Mouse (Mus musculus): ENCODE measurements around the gene Podnl1.

The Podnl1 gene

DNA sequence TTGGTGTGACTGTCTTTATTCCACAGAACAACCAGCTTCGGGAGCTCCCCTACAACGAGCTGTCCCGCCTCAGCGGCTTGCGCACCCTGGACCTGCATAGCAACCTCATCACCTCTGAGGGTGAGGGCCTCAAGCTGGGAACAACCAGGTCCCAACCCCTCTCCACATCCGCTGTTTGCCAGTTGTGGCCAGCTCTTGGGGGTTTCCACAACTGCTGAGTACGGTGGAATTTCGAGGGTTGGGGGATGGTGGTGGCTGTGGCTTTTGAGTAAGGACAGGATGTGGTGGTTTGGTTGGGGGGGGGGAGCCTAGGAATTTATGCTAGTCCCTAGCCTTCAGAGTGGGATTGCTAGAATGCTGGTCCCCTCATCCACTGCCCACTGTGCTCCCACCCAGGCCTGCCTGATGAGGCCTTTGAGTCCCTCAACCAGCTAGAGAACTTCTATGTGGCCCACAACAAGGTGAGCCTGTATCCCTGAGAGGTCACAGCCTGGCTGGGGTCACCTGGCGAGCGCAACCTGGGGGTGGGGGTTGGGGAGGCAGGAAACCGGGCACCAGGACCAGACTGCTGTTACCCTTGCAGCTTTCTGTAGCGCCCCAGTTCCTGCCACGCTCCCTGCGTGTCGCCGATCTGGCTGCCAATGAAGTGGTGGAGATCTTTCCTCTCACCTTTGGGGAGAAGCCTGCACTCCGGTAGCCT is 1.6 kb downstream of the Podnl1 start:
- DNase-seq (ENCODE audit: low read depth, low spot score), result no peak

DNA sequence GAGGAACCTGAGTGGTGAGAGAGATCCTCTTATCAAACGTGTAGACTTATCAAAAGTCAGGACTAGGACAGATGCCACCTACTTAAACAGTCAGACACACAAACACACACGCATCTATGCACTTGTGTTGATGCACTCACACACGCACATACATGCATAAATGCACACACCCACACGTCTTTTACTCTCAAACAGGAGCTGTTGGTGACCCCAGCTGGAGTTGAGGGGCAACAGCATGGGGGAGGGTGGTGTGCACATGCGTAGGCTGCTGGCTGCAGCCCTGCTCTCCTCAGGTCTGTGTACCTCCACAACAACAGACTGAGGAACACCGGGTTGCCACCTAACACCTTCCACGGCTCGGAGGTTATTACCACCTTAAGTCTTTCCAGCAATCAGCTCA is 2.5 kb downstream of the Podnl1 start:
- DNase-seq (ENCODE audit: low read depth, low spot score), result no peak

- peak; percentile 58 for DNase-seq (ENCODE audit: low read depth, low spot score)
Observed at GRCm38 (mm10) chr8:84130806-84131205, 5.0 kb downstream of the Podnl1 start.

- no peak for DNase-seq (ENCODE audit: low read depth, low spot score)
Observed at GRCm38 (mm10) chr8:84132225-84132624, 6.4 kb downstream of the Podnl1 start.

DNA sequence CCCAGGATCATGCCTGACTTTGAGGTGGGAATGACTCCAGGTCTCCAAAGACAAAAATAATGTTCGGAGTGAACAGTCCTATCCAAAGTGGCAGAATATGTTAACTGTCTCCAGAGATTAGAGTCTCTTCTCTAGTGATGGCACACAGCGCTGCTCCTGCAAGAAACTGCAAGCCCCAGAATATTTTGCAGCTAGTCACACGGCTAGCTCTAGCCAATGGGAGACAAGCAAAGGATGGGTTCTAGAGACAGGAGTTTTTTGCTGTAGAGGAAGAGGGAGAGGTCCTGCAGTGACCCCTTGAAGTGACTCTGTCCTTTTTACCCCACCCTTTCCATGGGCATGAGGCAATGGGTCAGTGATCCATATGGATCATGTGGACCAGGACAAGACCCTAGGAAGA is 12.1 kb downstream of the Podnl1 start:
- peak; percentile 66 for DNase-seq (ENCODE audit: low read depth, low spot score)

- DNase-seq (ENCODE audit: low read depth, low spot score), result no peak
Observed at GRCm38 (mm10) chr8:84140838-84141237, 15.0 kb downstream of the Podnl1 start.

- no peak for DNase-seq (ENCODE audit: low read depth, low spot score)
Observed at GRCm38 (mm10) chr8:84144636-84145245, 19.0 kb downstream of the Podnl1 start.

DNA sequence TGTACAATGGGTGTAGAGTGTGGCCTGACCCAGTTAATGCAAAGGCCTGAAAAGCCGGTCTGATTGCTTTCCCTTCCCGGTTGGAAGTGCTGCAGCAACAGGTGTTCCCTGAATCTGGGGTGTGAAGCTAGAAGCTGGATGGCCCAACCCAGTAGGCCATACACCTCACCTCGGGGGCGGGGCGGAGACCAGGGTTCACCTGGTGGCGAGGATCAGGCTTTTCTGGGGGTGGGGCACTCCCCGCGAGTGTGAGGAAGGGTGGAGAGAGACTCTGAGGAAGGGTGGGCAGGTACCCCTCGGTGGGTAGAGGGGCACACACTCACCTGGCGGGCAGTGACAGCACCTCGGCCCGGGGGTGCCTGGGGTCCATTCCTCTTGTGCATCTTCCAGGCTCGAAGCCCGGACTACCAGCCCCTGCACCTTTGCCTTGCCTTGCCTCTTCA is 21.6 kb downstream of the Podnl1 start:
- DNase-seq (ENCODE audit: low read depth, low spot score), result peak; percentile 57

DNA sequence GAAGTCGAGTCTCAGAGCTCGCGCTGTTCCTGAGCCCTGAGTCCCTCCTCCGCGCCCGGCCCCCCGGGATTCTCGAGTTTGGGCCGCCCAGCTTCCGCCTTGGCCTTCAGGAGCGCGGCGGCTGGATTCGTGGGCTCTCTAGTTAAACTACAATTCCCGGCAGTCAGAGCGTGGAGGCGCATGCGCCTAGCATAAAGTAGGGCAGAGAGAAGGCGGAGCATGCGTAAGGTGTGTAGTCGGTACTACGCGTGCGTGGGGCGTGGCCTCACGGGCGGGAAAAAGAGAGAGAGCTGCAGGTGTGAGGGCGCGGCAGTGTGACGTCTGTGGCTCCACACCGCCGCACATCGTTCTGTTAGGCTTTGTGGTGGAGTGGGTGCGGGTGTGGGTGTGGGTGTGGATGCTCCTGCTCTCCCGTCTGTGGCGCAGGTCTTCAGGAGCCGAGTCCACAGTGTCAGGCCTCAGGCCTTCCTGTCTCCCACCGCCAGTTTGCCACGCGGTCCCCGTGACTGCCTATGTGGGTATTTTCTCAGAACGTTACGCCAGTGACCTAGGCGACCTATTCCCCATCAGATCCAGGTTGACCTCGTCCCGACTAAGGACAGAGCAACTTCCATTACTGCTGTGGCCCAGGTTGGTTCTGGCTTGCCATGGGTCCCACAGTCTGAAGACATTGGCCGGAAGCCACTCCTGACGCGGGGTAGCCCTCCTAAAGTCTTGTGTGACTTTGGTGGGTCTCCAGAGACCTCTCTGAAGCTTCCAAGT is 22.2 kb downstream of the Podnl1 start, which contains the start of the genes Cc2d1a and 4930432K21Rik:
Gene Cc2d1a (minus strand): TSS at position 168 of the 762 bp plus-strand sequence.
Gene 4930432K21Rik (plus strand): TSS at position 257 of the 762 bp plus-strand sequence.
- peak; percentile 99 for DNase-seq (ENCODE audit: low read depth, low spot score)

DNA sequence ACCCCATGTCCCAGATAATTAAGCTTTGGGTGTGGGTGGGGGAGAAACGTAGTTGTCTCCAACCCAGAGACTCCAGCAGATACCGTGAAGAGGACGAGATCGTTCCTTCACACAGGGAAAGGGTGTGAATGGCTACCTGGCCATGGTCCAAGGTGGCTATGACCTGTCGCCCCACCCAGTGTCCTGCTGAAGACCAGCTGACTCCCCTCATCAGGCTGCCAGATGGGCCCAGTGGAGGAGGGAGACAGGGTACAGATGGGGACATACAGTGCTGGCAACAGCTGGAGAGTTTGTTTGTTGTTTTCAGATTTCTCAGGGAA is 22.7 kb downstream of the Podnl1 start:
- DNase-seq (ENCODE audit: low read depth, low spot score), result no peak

GRCm38 (mm10) chr8:84149181-84149580 is 23.4 kb downstream of the Podnl1 start:
- DNase-seq (ENCODE audit: low read depth, low spot score), result peak; percentile 69

DNA sequence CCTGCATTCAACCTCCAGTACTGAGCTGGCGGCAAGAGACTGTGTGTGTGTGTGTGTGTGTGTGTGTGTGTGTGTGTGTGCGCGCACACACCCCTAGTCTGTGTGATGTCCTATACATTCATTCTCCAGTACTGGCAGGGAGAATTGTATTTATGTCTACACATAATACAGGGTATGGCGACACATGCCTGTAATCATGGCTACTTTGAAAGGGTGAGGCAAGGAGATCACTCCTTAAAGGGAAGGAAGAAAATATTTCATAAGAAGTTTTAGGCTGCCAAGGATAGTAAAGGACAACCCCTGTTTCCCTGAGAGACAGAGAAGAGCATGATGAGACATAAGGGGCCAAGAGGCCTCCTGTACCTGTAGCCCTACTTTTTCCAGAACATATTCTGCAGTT is 31.8 kb downstream of the Podnl1 start:
- no peak for DNase-seq (ENCODE audit: low read depth, low spot score)

- DNase-seq (ENCODE audit: low read depth, low spot score), result no peak
Observed at GRCm38 (mm10) chr8:84167696-84168095, 41.9 kb downstream of the Podnl1 start.

- DNase-seq (ENCODE audit: low read depth, low spot score), result no peak
Observed at GRCm38 (mm10) chr8:84170096-84170495, 44.3 kb downstream of the Podnl1 start.

DNA sequence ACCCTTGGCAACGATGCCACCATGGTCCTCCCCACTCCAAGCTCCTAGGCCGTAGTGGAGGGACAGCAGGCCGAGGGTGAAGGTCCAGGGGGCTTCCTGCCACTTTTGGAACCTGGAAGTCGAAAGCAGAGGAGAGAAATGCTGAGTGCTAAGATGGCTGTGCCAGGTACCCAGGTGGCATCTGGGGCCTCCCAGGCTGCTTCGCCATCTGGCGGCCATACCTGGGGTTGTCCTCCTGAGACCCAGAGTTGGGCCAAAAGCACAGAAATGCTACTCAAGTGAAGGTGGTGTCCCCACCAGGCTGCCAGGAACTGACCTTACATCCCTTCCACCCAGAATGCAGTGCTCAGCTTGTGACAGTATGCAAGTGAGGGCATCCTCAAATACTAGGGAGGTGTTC is 48.1 kb downstream of the Podnl1 start:
- no peak for DNase-seq (ENCODE audit: low read depth, low spot score)

DNA sequence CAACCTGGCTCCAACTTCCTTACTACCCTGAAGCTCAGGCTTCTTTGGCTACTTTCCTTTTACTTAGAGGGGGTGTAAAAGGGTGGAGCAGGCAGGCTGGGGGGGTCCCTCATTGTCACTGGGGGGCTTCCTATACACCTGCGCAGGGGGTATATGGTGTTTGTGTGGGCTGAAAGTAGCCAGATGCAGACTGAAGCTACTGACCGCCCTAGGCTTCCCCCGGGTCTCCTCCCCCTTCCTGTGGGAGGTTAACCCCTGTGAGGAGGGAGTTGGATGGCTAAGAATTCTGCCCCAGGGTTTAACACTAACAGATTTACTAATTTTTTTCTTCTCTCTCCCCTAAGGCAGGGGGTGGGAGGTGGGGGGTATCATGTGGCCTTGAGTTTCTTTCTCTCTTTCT is 50.8 kb downstream of the Podnl1 start:
- DNase-seq (ENCODE audit: low read depth, low spot score), result no peak

DNA sequence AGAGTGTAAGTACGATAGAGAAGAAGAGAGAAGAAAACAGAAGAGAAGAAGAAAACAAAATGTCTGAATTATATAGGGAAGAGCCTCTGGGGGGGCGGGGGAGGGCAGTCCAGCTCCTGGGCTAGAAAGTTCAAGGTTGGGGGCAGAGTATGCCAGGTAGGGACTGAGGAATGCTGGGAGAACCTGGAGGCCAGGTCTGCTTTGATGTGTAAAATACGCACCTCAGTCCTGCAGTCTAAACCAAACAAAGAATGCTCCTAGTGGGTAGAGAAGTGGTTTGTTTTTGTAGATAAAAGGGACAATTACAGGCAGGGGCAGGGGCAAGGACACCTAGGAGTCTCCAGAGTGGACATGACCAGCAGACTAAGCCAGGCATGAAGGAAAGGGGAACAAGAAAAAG is 51.6 kb downstream of the Podnl1 start:
- DNase-seq (ENCODE audit: low read depth, low spot score), result peak; percentile 36

DNA sequence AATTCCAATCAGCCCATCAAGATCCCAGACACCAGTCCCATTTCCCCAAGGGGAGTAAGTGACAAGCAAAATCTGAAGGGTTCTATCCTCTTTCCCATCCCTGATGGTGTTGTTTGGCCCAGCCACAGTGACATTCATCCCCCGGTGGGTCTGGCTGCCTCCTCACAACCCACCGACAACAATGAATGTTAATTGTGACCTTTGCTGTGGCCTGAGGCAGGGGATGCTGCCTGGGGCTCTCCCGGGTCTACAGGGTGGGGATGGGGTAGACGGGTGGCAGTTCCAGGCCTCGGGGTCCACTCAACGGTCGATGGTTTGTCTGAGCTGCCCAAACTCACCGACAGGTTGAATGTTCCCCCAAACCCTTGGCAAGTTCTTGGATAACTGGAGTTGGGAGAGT is 52.8 kb downstream of the Podnl1 start:
- no peak for DNase-seq (ENCODE audit: low read depth, low spot score)

DNA sequence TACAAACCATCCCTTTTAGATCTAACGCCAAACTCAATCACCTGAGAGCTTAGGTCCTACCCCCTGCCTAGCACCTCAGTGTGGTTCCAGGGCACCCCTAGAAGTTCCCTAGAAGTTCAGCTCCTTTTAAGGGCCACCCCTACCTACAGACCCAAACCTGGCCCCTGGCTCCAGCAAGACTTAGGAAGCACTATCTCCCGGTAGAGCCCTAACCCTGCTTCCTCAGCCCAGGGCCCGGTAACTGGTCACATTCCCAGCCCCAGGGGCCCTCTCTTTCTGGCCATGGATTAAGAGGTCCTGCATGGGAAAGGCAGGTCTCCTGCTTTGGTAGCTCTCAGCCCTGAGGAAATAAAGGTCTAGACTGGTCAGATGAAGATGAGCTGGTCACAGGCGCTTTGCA is 54.2 kb downstream of the Podnl1 start:
- no peak for DNase-seq (ENCODE audit: low read depth, low spot score)

DNA sequence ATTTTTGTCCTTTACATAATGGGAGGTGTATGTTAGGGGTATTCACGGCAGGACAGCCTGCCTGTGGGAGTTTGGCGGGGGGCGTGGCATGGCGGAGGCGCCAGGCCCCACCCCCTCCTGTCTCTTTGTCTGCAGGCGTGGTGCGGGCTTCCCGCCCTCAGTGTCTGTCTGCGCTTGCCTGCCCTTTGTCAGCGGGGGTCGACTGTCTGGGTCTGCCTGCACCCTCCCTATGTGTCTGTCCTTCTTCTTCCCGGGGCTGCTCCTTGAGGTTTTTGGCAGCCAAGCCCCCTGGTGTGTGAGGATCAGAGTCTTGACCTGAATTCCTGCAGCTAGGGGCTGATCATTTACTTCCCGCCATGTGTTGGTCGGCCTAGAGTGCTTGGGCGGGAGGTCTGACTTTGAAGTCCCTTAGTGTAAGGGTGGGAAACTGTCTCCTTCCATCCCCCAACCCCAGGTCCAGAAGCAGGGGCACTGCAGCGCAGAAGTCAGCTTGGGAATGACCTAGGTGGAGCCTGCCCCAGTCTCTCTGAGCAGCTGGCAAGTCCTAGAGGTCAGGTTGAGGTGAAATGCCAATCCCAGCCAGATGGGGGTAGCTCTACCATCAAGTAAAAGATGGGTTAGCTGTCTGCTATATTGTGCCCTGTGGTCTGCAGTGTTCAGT is 54.9 kb downstream of the Podnl1 start:
- DNase-seq (ENCODE audit: low read depth, low spot score), result peak; percentile 83
